Mouse (Mus musculus): ENCODE results near the gene Prrc2b. TPM values are rescaled to one million over a fixed set of nuclear protein-coding genes. Genes with fewer than 3 reads are reported as not detected.

Prrc2b gene
- polyA plus RNA-seq, 1 experiment from 2014 or later = 18.7 TPM

GRCm38 (mm10) chr2:32111268-32111667 is 39.6 kb upstream of the Prrc2b start:
- no peak overlapping the region for H3K9ac ChIP-seq (ENCODE audit: low read length)
- H3K36me3 ChIP-seq (ENCODE audit: control insufficient read depth, insufficient read depth, low read length) = no peaks in the 10 kb centered on the region
- TF ChIP-seq EP300 (optimal IDR thresholded peaks at IDR 0.05) = no peak
- TF ChIP-seq CTCF (IDR thresholded peaks at IDR 0.05; ENCODE audit: low read depth) = no peak
- H3K27ac ChIP-seq (replicated peaks) = no peak overlapping the region
- ATAC-seq (ENCODE audit: low FRiP score, low TSS enrichment) = no peak
- no peaks in the 10 kb centered on the region for H3K9me3 ChIP-seq (ENCODE audit: control insufficient read depth, low read length)
- H3K27me3 ChIP-seq (ENCODE audit: control insufficient read depth, insufficient read depth, low read length) = no peaks in the 10 kb centered on the region
- no peak for DNase-seq (ENCODE audit: low spot score)
- H3K4me1 ChIP-seq (replicated peaks; ENCODE audit: control insufficient read depth, insufficient read depth) = no peaks in the 10 kb centered on the region
- H3K4me2 ChIP-seq (replicated peaks; ENCODE audit: low read depth) = no peak overlapping the region
- no peak overlapping the region for H3K4me3 ChIP-seq (ENCODE audit: low read depth, low read length)
- 94% methylated on average over 1 of the region's 1 CpGs for WGBS

DNA sequence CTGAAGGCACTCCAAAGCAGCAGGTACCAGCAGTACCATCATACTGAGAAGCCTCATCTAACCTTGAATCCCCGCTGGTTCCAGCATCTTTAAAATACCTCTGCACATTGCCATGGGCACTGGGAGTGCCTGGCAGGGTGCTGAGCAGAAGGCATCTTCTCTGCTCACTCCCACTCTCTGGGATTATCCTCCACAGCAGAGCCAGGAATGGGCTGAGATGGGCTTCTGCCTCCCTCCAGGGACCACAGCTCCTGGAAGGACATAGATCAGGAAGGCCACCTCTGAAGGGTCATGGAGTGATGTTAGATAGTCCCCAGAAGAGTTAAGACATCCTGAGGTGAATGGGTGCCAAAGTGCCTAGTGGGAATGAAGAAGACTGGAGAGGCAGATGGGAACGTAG is 38.3 kb upstream of the Prrc2b start:
- TF ChIP-seq EP300 (optimal IDR thresholded peaks at IDR 0.05) = no peak
- no peak for TF ChIP-seq CTCF (IDR thresholded peaks at IDR 0.05; ENCODE audit: low read depth)
- DNase-seq (ENCODE audit: low spot score) = no peak
- no peak for ATAC-seq (ENCODE audit: low FRiP score, low TSS enrichment)
- Histone ChIP-seq H3K27me3 (ENCODE audit: control insufficient read depth, insufficient read depth, low read length) (no peaks in the 10 kb centered on the region), H3K36me3 (ENCODE audit: control insufficient read depth, insufficient read depth, low read length) (no peaks in the 10 kb centered on the region), H3K4me2 (replicated peaks; ENCODE audit: low read depth) (no peak overlapping the region), H3K9ac (ENCODE audit: low read length) (no peak overlapping the region), H3K4me1 (replicated peaks; ENCODE audit: control insufficient read depth, insufficient read depth) (no peaks in the 10 kb centered on the region), H3K27ac (replicated peaks) (no peak overlapping the region), H3K9me3 (ENCODE audit: control insufficient read depth, low read length) (no peaks in the 10 kb centered on the region), H3K4me3 (ENCODE audit: low read depth, low read length) (no peak overlapping the region)
- 57% methylated on average over 2 of the region's 2 CpGs for WGBS

DNA sequence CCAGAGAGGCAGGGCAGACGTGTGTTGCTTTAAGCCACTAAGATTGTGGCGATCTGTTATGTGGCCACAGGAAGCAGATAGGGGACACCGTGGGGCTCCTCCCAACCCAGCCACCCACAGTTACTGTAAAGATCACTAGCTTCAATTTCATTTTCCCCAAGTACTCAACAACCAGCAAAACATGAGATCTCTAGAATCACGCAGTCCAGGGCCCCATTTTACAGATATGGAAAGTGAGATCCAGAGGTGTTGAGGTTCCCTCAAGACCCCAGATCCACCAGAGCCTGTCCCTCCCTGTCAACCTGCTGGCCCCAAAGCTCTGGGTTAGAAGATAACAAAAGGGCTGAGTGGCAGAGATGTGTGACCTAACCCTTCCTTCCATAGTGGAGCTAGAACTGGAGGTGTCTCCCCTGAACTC is 35.0 kb upstream of the Prrc2b start:
- Histone ChIP-seq H3K9me3 (ENCODE audit: control insufficient read depth, low read length) (no peaks in the 10 kb centered on the region), H3K4me3 (ENCODE audit: low read depth, low read length) (no peak overlapping the region), H3K27me3 (ENCODE audit: control insufficient read depth, insufficient read depth, low read length) (no peaks in the 10 kb centered on the region), H3K9ac (ENCODE audit: low read length) (no peak overlapping the region), H3K4me1 (replicated peaks; ENCODE audit: control insufficient read depth, insufficient read depth) (no peaks in the 10 kb centered on the region), H3K36me3 (ENCODE audit: control insufficient read depth, insufficient read depth, low read length) (no peaks in the 10 kb centered on the region), H3K4me2 (replicated peaks; ENCODE audit: low read depth) (no peak overlapping the region), H3K27ac (replicated peaks) (no peak overlapping the region)
- TF ChIP-seq EP300 (optimal IDR thresholded peaks at IDR 0.05) (no peak), CTCF (IDR thresholded peaks at IDR 0.05; ENCODE audit: low read depth) (no peak)
- DNase-seq (ENCODE audit: low spot score) = no peak
- ATAC-seq (ENCODE audit: low FRiP score, low TSS enrichment) = no peak
- WGBS = 86% methylated on average over 4 of the region's 4 CpGs

DNA sequence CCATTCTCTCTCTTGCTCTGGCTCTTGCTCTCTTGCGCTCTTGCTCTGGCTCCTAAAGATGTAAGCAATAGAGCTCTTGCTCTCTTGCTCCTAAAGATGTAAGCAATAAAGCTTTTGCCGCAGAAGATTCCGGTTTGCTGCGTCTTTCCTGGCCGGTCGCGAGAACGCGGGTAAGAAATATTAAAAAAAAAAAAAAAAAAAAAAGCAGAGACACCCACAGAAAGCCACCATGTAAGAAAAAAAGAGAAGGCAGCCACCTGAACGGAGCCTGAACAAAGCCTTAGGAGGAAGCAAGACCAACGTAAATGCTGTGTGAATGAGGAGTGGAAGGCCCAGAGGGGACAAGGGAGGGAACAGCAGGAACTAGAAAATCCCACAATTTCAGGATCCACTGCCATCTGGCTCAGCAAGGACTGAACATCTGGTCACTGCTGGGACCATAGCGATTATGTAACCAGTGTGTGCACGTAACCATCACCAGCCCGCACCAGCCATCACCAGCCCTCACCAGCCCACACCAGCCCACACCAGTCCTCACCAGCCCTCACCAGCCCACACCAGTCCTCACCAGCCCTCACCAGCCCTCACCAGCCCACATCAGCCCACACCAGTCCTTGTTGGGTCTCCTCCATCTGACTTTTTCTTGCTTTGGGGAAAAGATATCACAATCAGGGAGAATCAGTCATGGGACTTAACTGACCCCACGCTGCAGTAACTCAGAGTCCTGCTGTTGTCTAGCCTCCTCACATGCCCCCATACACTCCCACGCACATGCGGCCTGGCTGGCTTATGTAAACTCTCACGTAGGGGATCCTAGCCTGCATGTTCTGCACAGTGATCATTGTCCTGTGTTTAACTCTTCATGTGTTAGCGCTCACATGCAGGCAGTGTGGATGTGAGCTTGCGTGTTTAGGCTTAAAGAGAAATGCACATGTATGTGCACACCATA is 30.8 kb upstream of the Prrc2b start:
- H3K4me1 ChIP-seq (replicated peaks; ENCODE audit: control insufficient read depth, insufficient read depth) = no peaks in the 10 kb centered on the region
- WGBS = 87% methylated on average over 20 of the region's 20 CpGs
- no peak overlapping the region for H3K4me2 ChIP-seq (replicated peaks; ENCODE audit: low read depth)
- H3K9me3 ChIP-seq (ENCODE audit: control insufficient read depth, low read length) = no peaks in the 10 kb centered on the region
- TF ChIP-seq EP300 (optimal IDR thresholded peaks at IDR 0.05) (no peak), CTCF (IDR thresholded peaks at IDR 0.05; ENCODE audit: low read depth) (no peak)
- no peaks in the 10 kb centered on the region for H3K27me3 ChIP-seq (ENCODE audit: control insufficient read depth, insufficient read depth, low read length)
- H3K9ac ChIP-seq (ENCODE audit: low read length) = no peak overlapping the region
- no peaks in the 10 kb centered on the region for H3K36me3 ChIP-seq (ENCODE audit: control insufficient read depth, insufficient read depth, low read length)
- H3K4me3 ChIP-seq (ENCODE audit: low read depth, low read length) = no peak overlapping the region
- DNase-seq (ENCODE audit: low spot score) (no peak), ATAC-seq (ENCODE audit: low FRiP score, low TSS enrichment) (no peak)
- no peak overlapping the region for H3K27ac ChIP-seq (replicated peaks)

DNA sequence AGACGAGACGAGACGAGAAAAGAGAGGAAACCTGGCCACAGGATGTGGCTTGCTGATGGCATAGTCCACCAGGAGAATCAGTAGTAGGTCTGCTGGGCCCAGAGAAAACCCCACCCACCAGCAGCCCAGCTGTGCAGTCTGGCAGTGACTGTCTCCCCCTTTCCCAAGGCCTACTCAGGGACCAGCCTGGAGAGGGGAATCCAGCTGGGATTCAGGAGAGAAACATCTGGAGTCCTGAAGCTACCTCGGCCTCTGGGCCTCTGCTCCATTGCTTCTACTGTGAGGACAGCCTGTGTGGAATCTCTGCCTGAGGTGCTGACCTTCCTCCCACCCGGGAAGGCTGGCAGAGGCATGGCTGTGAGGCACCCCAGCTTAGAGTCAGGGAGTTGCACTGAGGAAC is 29.7 kb upstream of the Prrc2b start:
- Histone ChIP-seq H3K4me2 (replicated peaks; ENCODE audit: low read depth) (no peak overlapping the region), H3K9ac (ENCODE audit: low read length) (no peak overlapping the region), H3K36me3 (ENCODE audit: control insufficient read depth, insufficient read depth, low read length) (no peaks in the 10 kb centered on the region), H3K27ac (replicated peaks) (no peak overlapping the region), H3K27me3 (ENCODE audit: control insufficient read depth, insufficient read depth, low read length) (no peaks in the 10 kb centered on the region), H3K4me3 (ENCODE audit: low read depth, low read length) (no peak overlapping the region), H3K4me1 (replicated peaks; ENCODE audit: control insufficient read depth, insufficient read depth) (no peaks in the 10 kb centered on the region), H3K9me3 (ENCODE audit: control insufficient read depth, low read length) (no peaks in the 10 kb centered on the region)
- ATAC-seq (ENCODE audit: low FRiP score, low TSS enrichment) = no peak
- DNase-seq (ENCODE audit: low spot score) = no peak
- TF ChIP-seq CTCF (IDR thresholded peaks at IDR 0.05; ENCODE audit: low read depth) (no peak), EP300 (optimal IDR thresholded peaks at IDR 0.05) (no peak)
- 47% methylated on average over 5 of the region's 5 CpGs for WGBS

- no peak for TF ChIP-seq CTCF (IDR thresholded peaks at IDR 0.05; ENCODE audit: low read depth)
- TF ChIP-seq EP300 (optimal IDR thresholded peaks at IDR 0.05) = no peak
- H3K4me3 ChIP-seq (ENCODE audit: low read depth, low read length) = no peak overlapping the region
- no peaks in the 10 kb centered on the region for H3K9me3 ChIP-seq (ENCODE audit: control insufficient read depth, low read length)
- no peaks in the 10 kb centered on the region for H3K27me3 ChIP-seq (ENCODE audit: control insufficient read depth, insufficient read depth, low read length)
- 67% methylated on average over 2 of the region's 2 CpGs for WGBS
- H3K4me1 ChIP-seq (replicated peaks; ENCODE audit: control insufficient read depth, insufficient read depth) = no peaks in the 10 kb centered on the region
- H3K27ac ChIP-seq (replicated peaks) = no peak overlapping the region
- DNase-seq (ENCODE audit: low spot score) = no peak
- no peak overlapping the region for H3K4me2 ChIP-seq (replicated peaks; ENCODE audit: low read depth)
- ATAC-seq (ENCODE audit: low FRiP score, low TSS enrichment) = no peak
- H3K9ac ChIP-seq (ENCODE audit: low read length) = no peak overlapping the region
- no peaks in the 10 kb centered on the region for H3K36me3 ChIP-seq (ENCODE audit: control insufficient read depth, insufficient read depth, low read length)
Measured at GRCm38 (mm10) chr2:32121785-32122184, 29.1 kb upstream of the Prrc2b start.

Measured in stomach, postnatal 0 days (tissue).